Mouse (Mus musculus): ENCODE data around the gene Ar.

DNA sequence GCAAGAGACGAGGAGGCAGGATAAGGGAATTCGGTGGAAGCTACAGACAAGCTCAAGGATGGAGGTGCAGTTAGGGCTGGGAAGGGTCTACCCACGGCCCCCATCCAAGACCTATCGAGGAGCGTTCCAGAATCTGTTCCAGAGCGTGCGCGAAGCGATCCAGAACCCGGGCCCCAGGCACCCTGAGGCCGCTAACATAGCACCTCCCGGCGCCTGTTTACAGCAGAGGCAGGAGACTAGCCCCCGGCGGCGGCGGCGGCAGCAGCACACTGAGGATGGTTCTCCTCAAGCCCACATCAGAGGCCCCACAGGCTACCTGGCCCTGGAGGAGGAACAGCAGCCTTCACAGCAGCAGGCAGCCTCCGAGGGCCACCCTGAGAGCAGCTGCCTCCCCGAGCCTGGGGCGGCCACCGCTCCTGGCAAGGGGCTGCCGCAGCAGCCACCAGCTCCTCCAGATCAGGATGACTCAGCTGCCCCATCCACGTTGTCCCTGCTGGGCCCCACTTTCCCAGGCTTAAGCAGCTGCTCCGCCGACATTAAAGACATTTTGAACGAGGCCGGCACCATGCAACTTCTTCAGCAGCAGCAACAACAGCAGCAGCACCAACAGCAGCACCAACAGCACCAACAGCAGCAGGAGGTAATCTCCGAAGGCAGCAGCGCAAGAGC, 1.3 kb downstream of the Ar start:
- TF ChIP-seq POLR2A (IDR thresholded peaks at IDR 0.05; ENCODE audit: control insufficient read depth, low read depth, low read length) (no peak), CTCF (IDR thresholded peaks at IDR 0.05; ENCODE audit: control insufficient read depth, insufficient read depth, insufficient replicate concordance, low read depth, low read length) (no peak)

Measured in testis, adult 2 months (tissue).